10 mouse cellular contexts compared by ENCODE assay signal in genomic region chr6:54719686-54720310, GRCm38 (mm10). TPM values are rescaled to one million over a fixed set of nuclear protein-coding genes. Genes with fewer than 3 reads are reported as not detected.
A peak's percentile ranks its signal among the peaks of the same experiment; 100 is the strongest.
DNase-seq lines count a peak whose midpoint lies in the region; TF ChIP-seq lines count a peak whose summit lies in the region.
"Had no signal": no experiment of that assay in that cellular context is flagged by ENCODE, and none has a peak within 500 bp of the region (broad histone marks: within the 10 kb centered on the region; RNA-seq: fewer than 3 reads in every experiment).

No protein-coding gene starts in this region.

- peaks cover 18% of the 10 kb centered on the region for H3K4me1 ChIP-seq in thymus, adult 2 months (replicated peaks; ENCODE audit: control insufficient read depth, insufficient read depth, low read length)

- 57% methylated on average over 14 of the region's 14 CpGs for WGBS in thymus, adult 2 months

- DNase-seq in adrenal gland, postnatal 25 days, result peak; percentile 22
- DNase-seq in adrenal gland, adult 18-20 months (ENCODE audit: low spot score in 2 of 2), result no peak
- peak; percentile 49 for DNase-seq in right cerebral cortex, postnatal 14 days
- no peak for DNase-seq in right cerebral cortex, postnatal 36 days (ENCODE audit: low spot score in 2 of 2)
- peak; percentile 35 to 38 for DNase-seq in layer of hippocampus, postnatal 25 days (ENCODE audit: extremely low spot score in 1 of 2, low spot score in 1 of 2)
- peak; percentile 34 for DNase-seq in thymus, adult 2 months
- DNase-seq in T-cell, adult 2 months (ENCODE audit: low spot score), result no peak
- no peak for DNase-seq in lung, postnatal 10 days

- no peaks in the 10 kb centered on the region for H3K27me3 ChIP-seq in thymus, adult 2 months (ENCODE audit: control insufficient read depth, insufficient read depth, low read length)
- H3K27me3 ChIP-seq: heart, embryonic 13.5 days; limb, embryonic 13.5 days had no signal

- no peak overlapping the region for H3K4me3 ChIP-seq in thymus, adult 2 months (ENCODE audit: control insufficient read depth, insufficient read depth, low read length)
- H3K4me3 ChIP-seq: heart, embryonic 13.5 days; limb, embryonic 13.5 days had no signal

- TF ChIP-seq CTCF in thymus, adult 2 months (IDR thresholded peaks at IDR 0.05; ENCODE audit: borderline replicate concordance, control insufficient read depth, extremely low read depth, insufficient read depth, low read length, poor library complexity), result no peak

- H3K27ac ChIP-seq in thymus, adult 2 months (ENCODE audit: control insufficient read depth, insufficient read depth, low read length), result peak overlapping the region; percentile 16; the same call in 1 of the 2 replicates
- H3K27ac ChIP-seq: heart, embryonic 13.5 days; limb, embryonic 13.5 days had no signal

- no peak for TF ChIP-seq POLR2A in thymus, adult 2 months (IDR thresholded peaks at IDR 0.05; ENCODE audit: control insufficient read depth, extremely low read depth, insufficient read depth, low read length, poor library complexity)

- no peaks in the 10 kb centered on the region for H3K36me3 ChIP-seq in thymus, adult 2 months (ENCODE audit: control insufficient read depth, insufficient read depth, low read length)
- H3K36me3 ChIP-seq: heart, embryonic 13.5 days; limb, embryonic 13.5 days had no signal

RNA-seq across cellular contexts. Expression of gene Mturn, which starts 38.4 kb away (rescaled TPM):
- 13.2 and 20.6 TPM in 2 replicates for total RNA-seq in adrenal gland, postnatal 25 days (2021)
- total RNA-seq in adrenal gland, adult 18-20 months (2021), result 10 to 100 TPM; 15.5 to 30.5 TPM
- 100 to 1,000 TPM; 135 to 145 TPM for total RNA-seq in layer of hippocampus, postnatal 25 days (2021)
- 14.8 and 15.6 TPM in 2 replicates for polyA plus RNA-seq in thymus, adult 2 months (2012; rRNA removed)

Comparison
In these comparisons a context has a peak if more than half of its experiments do, and no peak if none do; other contexts are left out.
1. DNase-seq: peak in adrenal gland, postnatal 25 days (single experiment), right cerebral cortex, postnatal 14 days (single experiment), layer of hippocampus, postnatal 25 days (2 of 2) and thymus, adult 2 months (single experiment); none in adrenal gland, adult 18-20 months (0 of 2), right cerebral cortex, postnatal 36 days (0 of 2), T-cell, adult 2 months (single experiment) and lung, postnatal 10 days (single experiment).